Mouse (Mus musculus) ES-Bruce4 (cell line): ENCODE data around the gene Rpl10.

ENCODE experiments used
- CTCF ChIP-seq: IDR thresholded peaks from one replicate; pipeline ENCODE4 v1.8.1; 2011; ENCODE audit warnings: low read depth, low read length
- EP300 ChIP-seq: IDR thresholded peaks from 2 replicates; pipeline ENCODE4 v1.6.1; 2011; ENCODE audit warnings: low read depth, low read length; ENCODE audit not compliant: insufficient read depth
- POLR2A ChIP-seq: IDR thresholded peaks from one replicate; pipeline ENCODE4 v1.8.1; 2011; ENCODE audit warnings: low read length; ENCODE audit not compliant: insufficient read depth

GRCm38 (mm10) chrX:74296538-74297448 is 26.2 kb downstream of the Rpl10 start, which contains the start of gene Atp6ap1:
- no peak for TF ChIP-seq CTCF
- TF ChIP-seq EP300, result no peak
- TF ChIP-seq POLR2A, result peak; percentile 45
